Mouse (Mus musculus) spleen, postnatal 10 days (tissue): ENCODE measurements around the gene Crisp2.

ENCODE experiments used
- DNase-seq, 2 experiments: peaks; one replicate each; pipeline ENCODE4 v3.0.0; 2021 to 2022; ENCODE audit warnings: low spot score in 2 of 2

Gene Crisp2

GRCm38 (mm10) chr17:40716273-40716672 is 90.5 kb downstream of the Crisp2 start:
- no peak for DNase-seq
